Mouse (Mus musculus): ENCODE results near the gene Mapk8.

GRCm38 (mm10) chr14:33374089-33374488 lies 72.9 kb downstream of the Mapk8 start:
- TF ChIP-seq CTCF (IDR thresholded peaks at IDR 0.05; ENCODE audit: low read depth, low read length) (no peak), GATA1 (IDR thresholded peaks at IDR 0.05; ENCODE audit: borderline replicate concordance, low read length) (no peak), TAL1 (conservative IDR thresholded peaks at IDR 0.05; ENCODE audit: low read depth, low read length) (no peak), POLR2AphosphoS5 (IDR thresholded peaks at IDR 0.05; ENCODE audit: insufficient replicate concordance, low read depth, low read length) (no peak)

Data from G1E (cell line).